Mouse (Mus musculus): ENCODE measurements at regions not wholly inside any gene's neighbourhood (a gene's known extent, or its start where the extent isn't known, plus 50 kb on each side); places are given as distances from the start of the nearest gene placed in this dataset.
A peak's percentile ranks its signal among the peaks of the same experiment; 100 is the strongest.
"Not testable (repeated sequence)": the region's sequence is repeated elsewhere in the genome, so short reads cannot be mapped to it uniquely, and the experiment has no call there.

DNA sequence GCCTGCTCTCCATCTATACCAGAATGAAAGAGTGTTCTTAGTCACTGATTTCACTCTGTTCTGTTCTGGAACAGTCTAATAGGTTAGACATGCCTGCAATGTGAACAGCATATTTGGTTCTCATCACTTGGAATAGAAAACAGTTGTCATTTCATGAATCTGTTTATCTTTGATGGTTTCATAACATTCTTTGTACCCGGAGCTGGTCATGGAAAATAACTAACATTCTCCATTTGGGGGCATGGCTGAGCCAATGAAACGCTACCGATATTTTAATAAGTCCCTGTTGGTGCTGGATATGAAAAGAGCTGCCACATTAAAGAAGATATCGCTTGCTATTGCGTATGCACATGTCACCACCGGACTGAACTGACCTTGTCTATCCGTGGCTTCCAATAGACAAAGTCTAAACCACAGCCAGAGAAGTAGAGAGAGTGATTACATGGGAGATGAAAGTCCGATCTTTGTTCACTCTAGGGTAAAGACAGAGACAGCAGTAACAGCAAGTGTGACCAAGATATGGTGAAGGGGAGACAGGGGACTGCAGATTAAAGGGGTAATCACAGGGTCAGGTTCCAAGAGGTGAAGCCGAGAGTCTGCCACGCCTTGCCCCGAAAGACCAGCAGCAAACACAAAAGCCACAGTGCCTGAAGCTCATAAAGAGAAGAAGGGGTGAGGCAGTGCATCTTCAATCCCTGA is 124.5 kb upstream of the Nebl start:
- ATAC-seq = no peak
- 82% methylated on average over 11 of the region's 11 CpGs for WGBS
- no peaks in the 10 kb centered on the region for H3K27me3 ChIP-seq (ENCODE audit: control insufficient read depth, insufficient read depth, low read depth, low read length)

DNA sequence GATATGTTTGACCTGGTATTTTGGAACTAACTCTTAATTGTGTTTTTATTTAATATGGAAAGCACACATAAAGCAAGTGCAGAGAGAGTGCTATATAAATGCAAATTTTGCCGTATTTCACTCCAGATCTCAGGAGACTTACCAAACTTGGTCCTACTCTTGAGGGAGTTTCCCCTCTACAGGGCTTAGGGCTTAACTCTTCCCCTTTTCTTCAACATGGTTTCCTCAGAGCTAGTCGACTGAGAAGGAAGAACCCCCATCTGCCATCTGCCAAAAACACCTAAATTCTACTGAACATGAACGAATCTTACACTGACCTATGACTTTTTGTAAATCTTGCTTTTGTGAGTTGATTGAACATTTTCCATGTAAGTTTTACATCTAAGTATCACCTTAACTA is 122.8 kb upstream of the Nebl start:
- no peak overlapping the region for H3K9ac ChIP-seq (ENCODE audit: low read depth, low read length)
- no peak overlapping the region for H3K4me2 ChIP-seq (ENCODE audit: low read length)
- peaks cover 8% of the 10 kb centered on the region for H3K4me1 ChIP-seq (ENCODE audit: control insufficient read depth, insufficient read depth, low read length)
- no peaks in the 10 kb centered on the region for H3K9me3 ChIP-seq (replicated peaks; ENCODE audit: control insufficient read depth, low read length, poor library complexity, severe bottlenecking)
- H3K27ac ChIP-seq (ENCODE audit: low read length) = no peak overlapping the region
- H3K27me3 ChIP-seq (ENCODE audit: control insufficient read depth, insufficient read depth, low read depth, low read length) = no peaks in the 10 kb centered on the region
- H3K36me3 ChIP-seq (ENCODE audit: control insufficient read depth, insufficient read depth, low read length) = no peaks in the 10 kb centered on the region
- WGBS = 32% methylated on average over 3 of the region's 3 CpGs
- H3K4me3 ChIP-seq (ENCODE audit: low read depth, low read length) = no peak overlapping the region
- no peak for ATAC-seq

More for the DNA sequence above, 124.5 kb upstream of the Nebl start:
- Histone ChIP-seq H3K27ac (ENCODE audit: low read length) (no peak overlapping the region), H3K9me3 (replicated peaks; ENCODE audit: control insufficient read depth, low read length, poor library complexity, severe bottlenecking) (no peaks in the 10 kb centered on the region), H3K4me3 (ENCODE audit: low read depth, low read length) (no peak overlapping the region), H3K4me1 (ENCODE audit: control insufficient read depth, insufficient read depth, low read length) (peaks cover 10% of the 10 kb centered on the region), H3K4me2 (ENCODE audit: low read length) (no peak overlapping the region), H3K36me3 (ENCODE audit: control insufficient read depth, insufficient read depth, low read length) (no peaks in the 10 kb centered on the region), H3K9ac (ENCODE audit: low read depth, low read length) (no peak overlapping the region)

DNA sequence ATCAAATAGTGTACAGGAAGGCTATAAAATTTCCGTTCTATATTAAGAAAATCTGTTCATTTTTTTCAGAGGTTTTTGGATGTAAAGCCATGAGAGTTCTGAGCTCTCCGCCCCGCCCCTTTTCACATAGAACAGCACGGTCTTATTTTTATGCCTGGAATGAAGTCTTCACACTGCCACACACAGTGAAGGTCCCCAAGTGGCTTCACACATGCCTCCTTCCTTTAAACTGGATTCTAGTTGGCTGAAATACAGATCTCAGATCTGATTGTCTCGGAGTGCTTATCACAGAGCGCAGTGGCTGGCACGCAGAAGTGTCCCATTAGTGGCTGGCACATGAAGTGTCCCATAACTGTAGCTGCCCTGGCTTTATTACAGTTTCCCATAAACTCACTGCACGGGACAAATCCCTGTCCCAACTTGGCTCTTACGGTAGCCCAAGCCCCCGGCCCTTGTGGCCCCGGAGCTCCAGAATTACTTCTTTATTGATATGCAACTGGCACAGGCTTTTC is 122.3 kb upstream of the Nebl start:
- no peak overlapping the region for H3K9ac ChIP-seq (ENCODE audit: low read depth, low read length)
- H3K27ac ChIP-seq (ENCODE audit: low read length) = no peak overlapping the region
- WGBS = 24% methylated on average over 11 of the region's 11 CpGs
- H3K4me1 ChIP-seq (ENCODE audit: control insufficient read depth, insufficient read depth, low read length) = peaks cover 8% of the 10 kb centered on the region
- H3K27me3 ChIP-seq (ENCODE audit: control insufficient read depth, insufficient read depth, low read depth, low read length) = no peaks in the 10 kb centered on the region
- H3K9me3 ChIP-seq (replicated peaks; ENCODE audit: control insufficient read depth, low read length, poor library complexity, severe bottlenecking) = no peaks in the 10 kb centered on the region
- ATAC-seq = peak; percentile 53
- no peak overlapping the region for H3K4me3 ChIP-seq (ENCODE audit: low read depth, low read length)
- no peaks in the 10 kb centered on the region for H3K36me3 ChIP-seq (ENCODE audit: control insufficient read depth, insufficient read depth, low read length)
- peak overlapping the region; percentile 48; the same call in 1 of the 2 replicates for H3K4me2 ChIP-seq (ENCODE audit: low read length)

DNA sequence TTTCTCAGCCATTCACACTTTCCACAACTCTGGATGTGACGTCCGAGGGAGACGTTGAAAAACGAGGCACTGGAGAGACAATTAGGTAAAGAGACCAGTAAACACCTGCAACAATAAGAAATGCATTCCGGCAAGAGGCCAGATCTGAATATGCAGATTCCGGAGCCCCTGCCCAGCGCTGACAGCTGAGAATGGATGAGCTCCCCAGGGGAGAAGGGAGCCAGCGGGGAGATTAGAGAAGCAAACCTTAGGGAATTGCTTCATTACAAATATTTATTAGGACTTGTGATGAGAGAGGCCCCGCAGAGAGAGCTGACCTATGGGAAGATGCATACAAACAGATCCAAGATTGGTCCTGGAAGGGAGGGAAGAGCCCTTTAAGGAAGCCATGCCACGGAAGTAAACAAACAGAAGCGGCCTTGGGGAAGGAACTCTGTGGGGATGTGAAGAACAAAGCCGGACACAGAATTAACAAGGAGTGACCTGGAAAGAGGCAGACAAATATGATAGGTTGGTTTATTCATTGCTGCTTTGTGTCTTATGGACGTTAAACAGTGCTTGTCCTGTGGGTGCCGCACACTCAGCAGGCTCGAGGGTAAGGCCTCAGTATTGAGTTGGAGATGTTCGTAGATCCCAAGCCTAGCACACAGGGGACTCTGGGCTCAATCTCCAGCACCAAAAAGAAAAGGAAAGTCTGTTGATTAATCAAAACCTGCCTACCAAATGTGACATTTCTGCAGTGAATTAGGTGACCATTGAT is 121.7 kb upstream of the Nebl start:
- 5% methylated on average over 16 of the region's 16 CpGs for WGBS
- Histone ChIP-seq H3K4me1 (ENCODE audit: control insufficient read depth, insufficient read depth, low read length) (peaks cover 8% of the 10 kb centered on the region), H3K36me3 (ENCODE audit: control insufficient read depth, insufficient read depth, low read length) (no peaks in the 10 kb centered on the region), H3K27ac (ENCODE audit: low read length) (no peak overlapping the region), H3K4me3 (ENCODE audit: low read depth, low read length) (peak overlapping the region; percentile 15; the same call in 1 of the 2 replicates), H3K9ac (ENCODE audit: low read depth, low read length) (no peak overlapping the region), H3K9me3 (replicated peaks; ENCODE audit: control insufficient read depth, low read length, poor library complexity, severe bottlenecking) (no peaks in the 10 kb centered on the region), H3K4me2 (ENCODE audit: low read length) (peak overlapping the region; percentile 48), H3K27me3 (ENCODE audit: control insufficient read depth, insufficient read depth, low read depth, low read length) (no peaks in the 10 kb centered on the region)
- peak; percentile 19; the same call in 1 of the 2 replicates for ATAC-seq

DNA sequence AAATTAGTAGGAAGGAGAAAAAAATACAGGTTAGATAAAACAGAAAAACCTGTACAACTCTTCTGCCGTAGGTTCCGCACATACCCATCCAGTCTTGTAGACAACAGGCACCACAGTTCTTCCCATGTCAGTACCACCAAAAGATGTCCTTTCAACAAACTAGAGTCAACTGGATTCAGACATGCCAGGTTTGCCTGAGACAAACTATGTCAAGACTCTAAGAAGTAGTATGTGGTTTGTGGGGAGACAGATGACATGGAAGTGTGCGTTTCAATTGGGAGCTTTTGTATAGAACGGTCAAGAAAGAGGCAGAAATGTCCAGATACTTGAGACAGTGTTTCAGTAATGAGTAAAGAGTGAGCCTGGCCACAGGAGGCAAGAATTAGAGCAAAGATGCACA is 119.5 kb upstream of the Nebl start:
- H3K27ac ChIP-seq (ENCODE audit: low read length) = no peak overlapping the region
- no peaks in the 10 kb centered on the region for H3K27me3 ChIP-seq (ENCODE audit: control insufficient read depth, insufficient read depth, low read depth, low read length)
- H3K4me3 ChIP-seq (ENCODE audit: low read depth, low read length) = no peak overlapping the region
- no peak overlapping the region for H3K4me2 ChIP-seq (ENCODE audit: low read length)
- no peak overlapping the region for H3K9ac ChIP-seq (ENCODE audit: low read depth, low read length)
- H3K4me1 ChIP-seq (ENCODE audit: control insufficient read depth, insufficient read depth, low read length) = peaks cover 8% of the 10 kb centered on the region
- no peak for ATAC-seq
- H3K36me3 ChIP-seq (ENCODE audit: control insufficient read depth, insufficient read depth, low read length) = no peaks in the 10 kb centered on the region
- no peaks in the 10 kb centered on the region for H3K9me3 ChIP-seq (replicated peaks; ENCODE audit: control insufficient read depth, low read length, poor library complexity, severe bottlenecking)
- WGBS = 94% methylated on average over 4 of the region's 4 CpGs

DNA sequence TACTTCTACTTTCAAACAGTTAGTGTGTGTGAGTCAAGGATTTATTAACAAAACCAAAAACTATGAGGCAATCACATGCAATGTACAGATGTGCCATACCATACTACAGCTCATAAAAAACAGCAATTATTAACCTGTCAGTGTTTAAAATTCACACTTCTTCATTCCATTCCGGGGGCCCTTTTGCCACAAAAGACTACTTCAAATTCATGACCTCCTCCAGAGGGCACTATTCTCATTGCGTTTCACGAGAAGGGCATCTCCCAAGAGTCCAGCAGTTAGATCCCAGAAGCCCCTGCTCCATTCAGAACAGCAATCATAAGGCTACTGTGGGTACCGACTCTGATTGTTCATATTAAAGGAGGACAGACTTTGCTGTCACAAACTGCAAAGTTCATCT is 118.0 kb upstream of the Nebl start:
- H3K4me2 ChIP-seq (ENCODE audit: low read length) = no peak overlapping the region
- H3K9ac ChIP-seq (ENCODE audit: low read depth, low read length) = no peak overlapping the region
- H3K36me3 ChIP-seq (ENCODE audit: control insufficient read depth, insufficient read depth, low read length) = no peaks in the 10 kb centered on the region
- ATAC-seq = no peak
- H3K27ac ChIP-seq (ENCODE audit: low read length) = no peak overlapping the region
- H3K9me3 ChIP-seq (replicated peaks; ENCODE audit: control insufficient read depth, low read length, poor library complexity, severe bottlenecking) = no peaks in the 10 kb centered on the region
- H3K4me1 ChIP-seq (ENCODE audit: control insufficient read depth, insufficient read depth, low read length) = peaks cover 8% of the 10 kb centered on the region
- no peaks in the 10 kb centered on the region for H3K27me3 ChIP-seq (ENCODE audit: control insufficient read depth, insufficient read depth, low read depth, low read length)
- H3K4me3 ChIP-seq (ENCODE audit: low read depth, low read length) = no peak overlapping the region
- 36% methylated on average over 4 of the region's 4 CpGs for WGBS

DNA sequence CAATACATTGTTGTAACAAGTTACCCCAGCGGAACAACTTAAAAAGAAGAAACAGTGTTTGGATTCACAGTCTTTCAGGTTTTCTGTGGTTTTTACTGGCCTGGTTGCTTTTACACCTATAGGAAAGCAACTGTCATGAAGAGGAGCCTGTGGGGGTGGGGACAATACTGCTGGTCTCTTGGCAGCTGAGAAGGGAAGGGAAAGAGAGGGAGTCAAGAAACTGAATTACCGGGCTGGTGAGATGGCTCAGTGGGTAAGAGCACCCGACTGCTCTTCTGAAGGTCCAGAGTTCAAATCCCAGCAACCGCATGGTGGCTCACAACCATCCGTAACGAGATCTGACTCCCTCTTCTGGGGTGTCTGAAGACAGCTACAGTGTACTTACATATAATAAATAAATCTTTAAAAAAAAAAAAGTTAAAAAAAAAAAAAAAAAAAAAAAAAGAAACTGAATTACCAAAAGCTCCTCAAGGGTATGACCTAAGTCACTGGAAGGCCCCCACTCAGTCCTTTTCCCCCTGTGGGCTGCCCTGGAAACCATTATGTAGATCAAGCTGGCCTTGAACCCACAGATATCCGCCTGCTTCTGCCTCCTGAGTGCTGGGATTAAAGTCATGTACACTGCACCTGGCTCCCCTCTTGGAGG is 114.3 kb upstream of the Nebl start:
- not testable (repeated sequence) for H3K27ac ChIP-seq (ENCODE audit: low read length)

DNA sequence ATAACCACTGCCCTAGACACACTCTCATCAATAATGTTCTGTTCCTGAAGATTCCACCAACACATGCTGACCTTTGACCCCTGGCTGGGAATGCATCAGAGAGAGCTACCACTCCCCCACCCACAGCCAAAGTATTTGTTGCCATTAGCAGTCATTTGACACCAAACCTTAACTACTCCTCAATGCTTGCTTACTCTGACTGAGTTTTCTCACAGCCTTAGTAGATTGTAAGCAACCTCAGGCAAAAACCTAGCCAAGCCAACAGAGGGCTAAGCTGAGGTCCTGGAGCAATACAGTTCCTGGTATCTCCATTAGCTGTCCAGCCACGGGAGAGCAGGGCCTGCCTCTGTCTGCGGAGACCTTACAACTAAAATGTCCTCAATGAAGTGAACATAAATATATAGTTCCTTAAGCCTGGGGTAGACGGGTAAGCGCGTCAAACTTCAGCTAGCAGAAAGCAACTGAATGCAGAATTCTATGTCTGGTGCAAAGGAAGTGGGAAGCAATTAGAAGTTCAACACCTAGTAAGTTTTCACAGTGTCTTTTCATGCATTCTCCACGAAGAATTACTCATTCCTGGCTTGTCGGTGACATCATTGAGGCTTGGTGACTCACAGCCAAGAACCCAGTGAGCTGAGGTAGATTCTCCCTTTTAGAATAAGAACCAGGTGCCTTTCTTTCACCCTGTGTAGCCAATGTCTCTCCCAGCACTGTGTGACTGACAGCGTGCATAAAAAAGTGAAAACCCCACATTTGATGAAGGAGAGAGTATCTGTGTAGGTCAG is 113.6 kb upstream of the Nebl start:
- Histone ChIP-seq H3K36me3 (ENCODE audit: control insufficient read depth, insufficient read depth, low read length) (no peaks in the 10 kb centered on the region), H3K4me2 (ENCODE audit: low read length) (no peak overlapping the region), H3K27ac (ENCODE audit: low read length) (no peak overlapping the region), H3K27me3 (ENCODE audit: control insufficient read depth, insufficient read depth, low read depth, low read length) (no peaks in the 10 kb centered on the region), H3K9ac (ENCODE audit: low read depth, low read length) (no peak overlapping the region), H3K4me1 (ENCODE audit: control insufficient read depth, insufficient read depth, low read length) (no peaks in the 10 kb centered on the region), H3K4me3 (ENCODE audit: low read depth, low read length) (no peak overlapping the region), H3K9me3 (replicated peaks; ENCODE audit: control insufficient read depth, low read length, poor library complexity, severe bottlenecking) (no peaks in the 10 kb centered on the region)
- 86% methylated on average over 8 of the region's 8 CpGs for WGBS
- ATAC-seq = no peak

More for the DNA sequence above, 114.3 kb upstream of the Nebl start:
- H3K9me3 ChIP-seq (replicated peaks; ENCODE audit: control insufficient read depth, low read length, poor library complexity, severe bottlenecking); H3K4me1 ChIP-seq (ENCODE audit: control insufficient read depth, insufficient read depth, low read length); ATAC-seq; H3K27me3 ChIP-seq (ENCODE audit: control insufficient read depth, insufficient read depth, low read depth, low read length); H3K9ac ChIP-seq (ENCODE audit: low read depth, low read length); H3K4me3 ChIP-seq (ENCODE audit: low read depth, low read length); H3K4me2 ChIP-seq (ENCODE audit: low read length); H3K36me3 ChIP-seq (ENCODE audit: control insufficient read depth, insufficient read depth, low read length): not testable (repeated sequence)
- WGBS = 89% methylated on average over 4 of the region's 7 CpGs

Measured in midbrain, embryonic 16.5 days (tissue).